Mouse (Mus musculus) Patski (cell line): ENCODE measurements around the gene Xylb. TPM values are rescaled to one million over a fixed set of nuclear protein-coding genes. Genes with fewer than 3 reads are reported as not detected.
A peak's percentile ranks its signal among the peaks of the same experiment; 100 is the strongest.

ENCODE experiments used
- ATAC-seq: fragments of 100-300 bp; one replicate; pipeline ENCODE4 v1.8.0; 2021
- CTCF ChIA-PET: fragments of 350-600 bp; sonication (Branson Sonifier 250); formaldehyde crosslinking; loops from one replicate; lab custom pipeline; 2022; ENCODE audit warnings: inconsistent platforms; lab: Charles Lee
- POLR2A ChIA-PET: fragments of 350-600 bp; sonication (Branson Sonifier 250); formaldehyde crosslinking; loops from one replicate; lab custom pipeline; 2022; ENCODE audit warnings: antibody characterized with exemption, inconsistent platforms; lab: Charles Lee
- DNase-seq: peaks from one replicate; pipeline ENCODE4 v3.0.0-alpha.2; 2011; ENCODE audit warnings: low read depth, low spot score
- H3K27me3 ChIP-seq: fragments of 371-371 bp; one replicate; pipeline ENCODE4 v1.5.1; 2021
- CTCF ChIP-seq: fragments of 100-300 bp; IDR thresholded peaks from one replicate; pipeline ENCODE4 v1.5.1; 2021
- in situ Hi-C: fragments of 300-500 bp; cut with MboI; formaldehyde crosslinking; loops from 3 replicates; pipeline ENCODE4 v1.11.1; 2018; ENCODE audit warnings: low pct_unique_long_range_greater_than_20kb, mixed read lengths
- polyA plus RNA-seq: library from polyadenylated mRNA; unstranded; gene quantifications from one replicate; pipeline ENCODE4 v1.2.3, GENCODE M21; 2021

The Xylb gene
- polyA plus RNA-seq, 1 experiment from 2014 or later = 5.1 TPM

DNA sequence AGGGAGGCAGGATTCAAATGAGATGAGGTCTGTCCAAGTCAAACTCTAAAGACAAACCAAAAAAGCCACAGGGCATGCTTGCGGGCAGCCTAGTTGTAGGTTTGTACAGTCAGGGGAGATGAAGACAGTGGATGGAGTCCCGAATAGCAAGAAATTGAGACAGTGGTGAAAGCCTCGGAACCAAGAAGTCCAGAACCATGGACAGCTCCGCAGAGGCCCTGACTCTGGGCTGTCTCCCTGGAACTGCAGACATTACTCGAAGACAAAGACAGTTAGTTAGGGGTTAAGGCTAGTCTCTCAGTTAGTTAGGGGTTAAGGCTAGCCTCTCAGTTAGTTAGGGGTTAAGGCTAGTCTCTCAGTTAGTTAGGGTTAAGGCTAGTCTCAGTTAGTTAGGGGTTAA is 31.8 kb downstream of the Xylb start:
- in situ Hi-C loops = no loop called here
- CTCF ChIA-PET = no interaction called here
- no peaks in the 10 kb centered on the region for H3K27me3 ChIP-seq
- POLR2A ChIA-PET = no interaction called here
- DNase-seq (no peak), ATAC-seq (no peak)
- no peak for TF ChIP-seq CTCF

DNA sequence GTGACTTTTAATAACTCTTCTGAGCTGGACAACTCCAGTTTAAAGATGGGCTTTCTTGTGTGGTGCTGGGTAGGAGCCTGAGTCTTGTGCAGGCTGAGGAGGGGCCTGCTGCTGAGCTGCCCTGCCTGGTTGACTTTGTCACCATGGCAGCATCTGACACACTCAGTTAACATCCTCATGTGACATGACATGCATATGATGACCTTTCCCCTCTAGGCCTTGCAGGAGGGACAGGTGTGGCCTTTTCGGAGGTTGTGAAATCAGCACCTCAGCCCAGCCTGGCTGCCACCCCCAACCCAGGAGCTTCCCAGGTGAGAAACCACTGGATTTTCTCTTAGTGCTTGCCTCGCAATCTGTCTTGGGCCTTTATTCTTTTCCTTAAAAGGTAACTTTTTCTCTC is 33.0 kb downstream of the Xylb start:
- ATAC-seq (no peak), DNase-seq (no peak)
- ChIA-PET POLR2A (no interaction called here), CTCF (interaction anchor here (0.8 kb wide), 1 partner anchor 29 kb away, joined by 3 read pairs; no protein-coding TSS in a partner anchor)
- no peaks in the 10 kb centered on the region for H3K27me3 ChIP-seq
- no peak for TF ChIP-seq CTCF
- in situ Hi-C loops = no loop called here

DNA sequence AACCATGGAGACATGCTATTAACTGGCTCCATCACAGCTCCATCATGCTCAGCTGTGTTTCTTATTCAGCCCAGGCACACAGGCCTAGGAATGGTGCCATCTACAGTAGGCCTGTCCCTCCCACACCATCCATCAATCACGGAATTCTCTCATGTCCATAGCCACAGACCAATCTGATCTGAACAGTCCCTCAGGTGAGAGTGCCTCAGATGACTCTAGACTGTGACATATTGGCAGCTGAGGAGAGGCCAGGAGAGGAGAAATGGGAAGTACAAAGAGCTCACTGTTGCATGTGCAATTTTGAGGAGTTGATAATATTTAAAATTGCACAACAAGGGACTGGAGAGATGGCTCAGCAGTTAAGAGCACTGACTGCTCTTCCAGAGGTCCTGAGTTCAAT is 37.6 kb downstream of the Xylb start:
- H3K27me3 ChIP-seq = no peaks in the 10 kb centered on the region
- ATAC-seq = no peak
- no peak for TF ChIP-seq CTCF
- CTCF ChIA-PET = interaction anchor here (1.3 kb wide), 1 partner anchor 12 kb away, joined by 3 read pairs; no protein-coding TSS in a partner anchor
- in situ Hi-C loops = no loop called here
- POLR2A ChIA-PET = no interaction called here
- DNase-seq = no peak

DNA sequence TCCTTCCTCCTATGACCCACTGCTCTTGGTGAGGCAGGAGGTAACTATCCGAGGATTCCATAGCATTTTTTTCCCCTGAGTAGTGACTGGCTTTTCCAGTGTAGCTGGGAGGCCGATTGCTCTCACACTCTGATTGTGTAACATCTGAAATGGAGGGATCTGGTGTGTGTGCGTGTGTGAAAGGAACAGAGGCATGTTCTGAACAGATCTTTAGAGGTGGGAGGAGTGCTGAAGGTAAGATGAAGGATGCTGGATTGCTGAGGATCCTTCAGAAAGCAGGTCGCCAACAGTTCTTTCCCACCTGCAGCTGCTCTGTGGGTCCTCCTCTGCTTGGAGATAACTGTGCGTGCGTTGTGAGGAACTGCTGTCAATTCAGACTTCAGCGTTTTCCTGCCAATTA is 44.2 kb downstream of the Xylb start:
- in situ Hi-C loops = loop anchor here (5.0 kb wide), 1 partner anchor 39 kb away; no protein-coding TSS in a partner anchor
- TF ChIP-seq CTCF = no peak
- H3K27me3 ChIP-seq = no peaks in the 10 kb centered on the region
- DNase-seq (no peak), ATAC-seq (peak; percentile 32)
- ChIA-PET CTCF (interaction anchor here (1.0 kb wide), 1 partner anchor 43 kb away, joined by 4 read pairs; the partner anchor contains the start of gene Exog), POLR2A (no interaction called here)

DNA sequence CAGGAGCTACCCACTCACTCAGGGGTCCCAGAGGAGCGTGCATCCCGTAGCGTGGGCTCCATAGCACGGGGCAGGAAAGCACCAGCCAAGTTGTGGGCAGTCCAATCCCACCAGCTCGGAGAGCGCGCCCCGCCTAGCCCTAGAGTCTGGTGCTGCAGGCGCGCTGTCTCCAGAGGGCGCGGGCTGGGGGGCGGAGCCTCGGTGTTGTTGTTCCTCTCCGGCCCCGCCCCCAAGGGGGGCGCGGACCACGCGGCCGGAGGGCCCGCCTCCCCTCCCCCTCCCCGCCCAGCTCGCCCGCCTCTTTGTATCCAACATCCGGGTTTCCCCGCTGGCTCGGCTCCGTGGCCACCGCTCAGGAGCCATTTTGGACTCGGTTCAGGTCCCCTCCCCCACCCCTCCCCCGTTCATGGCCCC is 44.6 kb downstream of the Xylb start, which contains the start of gene Acvr2b:
Gene Acvr2b, plus strand, starts transcription at position 318 of the 414 bp plus-strand sequence.
- in situ Hi-C loops = loop anchor here (5.0 kb wide), 1 partner anchor 40 kb away; no protein-coding TSS in a partner anchor
- POLR2A ChIA-PET = no interaction called here
- no peak for TF ChIP-seq CTCF
- H3K27me3 ChIP-seq = no peaks in the 10 kb centered on the region
- DNase-seq = peak; percentile 55
- CTCF ChIA-PET = interaction anchor here (1.0 kb wide), 1 partner anchor 43 kb away, joined by 4 read pairs; the partner anchor contains the start of gene Exog
- ATAC-seq = peak; percentile 92

DNA sequence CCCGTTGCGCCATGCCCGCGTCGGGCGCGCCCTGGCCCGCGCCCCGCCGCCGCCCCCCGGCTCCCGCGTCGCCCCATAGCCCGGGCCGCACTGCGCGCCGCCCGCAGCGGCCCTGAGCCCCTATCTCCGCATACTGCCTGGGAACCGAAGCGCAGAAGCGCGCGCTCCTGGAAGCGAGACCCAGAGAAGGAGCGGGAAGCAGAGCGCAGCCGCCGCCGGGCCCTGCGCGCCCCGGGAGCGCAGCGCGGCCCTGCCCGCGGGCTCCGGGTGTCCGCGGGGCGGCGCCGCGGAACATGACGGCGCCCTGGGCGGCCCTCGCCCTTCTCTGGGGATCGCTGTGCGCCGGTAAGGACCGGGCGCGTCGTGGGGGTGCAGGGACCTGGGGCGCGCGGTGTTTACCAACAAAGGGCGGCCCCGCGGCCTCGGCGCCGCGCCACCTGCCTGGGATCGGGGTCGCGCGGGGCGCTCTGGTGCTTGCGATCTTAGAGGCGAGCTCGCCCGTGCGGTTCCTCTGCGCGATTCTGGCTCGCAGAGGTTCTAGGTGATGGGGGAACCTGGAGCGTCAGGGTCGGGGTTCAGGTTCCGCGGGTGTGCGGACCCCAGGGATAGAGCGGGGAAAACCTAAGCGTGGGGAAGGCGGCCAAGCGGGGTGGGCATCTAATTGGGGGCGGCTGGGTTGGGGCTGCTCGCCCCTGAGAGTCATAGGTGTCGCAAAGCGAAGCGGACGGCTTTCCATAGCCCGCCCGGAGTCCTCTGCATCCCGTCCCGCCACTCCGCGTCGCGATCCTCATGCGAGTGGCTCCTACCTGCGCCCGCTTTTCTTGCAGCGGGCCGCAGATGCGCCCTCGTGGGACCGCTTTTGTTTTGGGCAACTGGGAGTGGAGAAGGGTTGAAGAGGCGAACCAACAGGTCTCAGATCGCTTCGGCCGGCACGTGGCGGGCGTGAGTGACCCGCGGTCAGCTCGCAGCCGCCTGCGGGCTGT is 45.4 kb downstream of the Xylb start:
- POLR2A ChIA-PET = no interaction called here
- in situ Hi-C loops = loop anchor here (5.0 kb wide), 1 partner anchor 40 kb away; no protein-coding TSS in a partner anchor
- H3K27me3 ChIP-seq = no peaks in the 10 kb centered on the region
- DNase-seq (no peak), ATAC-seq (peak; percentile 33)
- CTCF ChIA-PET = interaction anchor here (1.0 kb wide), 1 partner anchor 42 kb away, joined by 4 read pairs; the partner anchor contains the start of gene Exog
- no peak for TF ChIP-seq CTCF

DNA sequence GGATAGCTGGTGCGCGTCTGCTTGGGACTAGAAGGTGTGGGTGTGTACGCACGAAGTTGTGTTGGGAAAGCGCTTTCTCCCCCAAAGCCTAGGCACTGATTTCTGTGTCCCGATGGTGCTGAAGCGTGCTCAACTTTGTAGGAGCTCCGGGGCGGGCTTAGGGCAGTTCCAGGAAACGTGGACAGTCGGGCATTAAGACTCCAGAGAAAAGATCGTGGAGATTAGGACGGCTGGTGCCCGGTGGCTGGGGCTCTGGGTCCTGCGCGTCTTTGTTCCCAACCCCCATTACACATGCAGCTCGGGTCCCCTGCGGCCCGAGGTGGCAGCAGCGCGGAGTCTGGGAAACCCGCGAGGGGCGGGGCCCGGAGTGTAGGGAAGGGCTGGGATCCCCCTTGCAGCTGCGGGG is 46.1 kb downstream of the Xylb start:
- no peak for TF ChIP-seq CTCF
- ATAC-seq = peak; percentile 1
- ChIA-PET CTCF (no interaction called here), POLR2A (no interaction called here)
- no peak for DNase-seq
- no peaks in the 10 kb centered on the region for H3K27me3 ChIP-seq
- in situ Hi-C loops = loop anchor here (5.0 kb wide), 1 partner anchor 41 kb away; no protein-coding TSS in a partner anchor

DNA sequence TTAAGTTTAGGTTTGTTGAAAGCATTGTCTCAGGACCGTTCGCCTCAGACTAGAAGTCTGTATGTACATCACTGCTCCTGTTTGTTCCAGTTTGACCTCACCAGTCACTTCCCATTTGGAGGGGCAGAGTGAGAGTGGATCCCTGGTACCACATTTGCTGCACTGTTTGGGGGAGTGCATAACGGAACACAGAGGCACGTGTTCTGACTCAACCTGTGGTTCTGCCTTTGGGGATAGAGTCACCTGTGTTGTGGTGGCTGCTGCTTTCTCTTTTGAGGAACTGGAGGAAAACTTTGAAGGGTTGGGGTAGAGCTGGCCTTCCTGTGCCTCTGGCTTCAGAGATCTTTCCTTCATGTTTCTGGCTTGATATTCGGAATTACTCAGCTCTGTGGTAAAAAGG is 46.9 kb downstream of the Xylb start:
- no peaks in the 10 kb centered on the region for H3K27me3 ChIP-seq
- DNase-seq = no peak
- ATAC-seq = no peak
- CTCF ChIA-PET = no interaction called here
- TF ChIP-seq CTCF = no peak
- POLR2A ChIA-PET = no interaction called here
- in situ Hi-C loops = loop anchor here (5.0 kb wide), 1 partner anchor 42 kb away; no protein-coding TSS in a partner anchor

DNA sequence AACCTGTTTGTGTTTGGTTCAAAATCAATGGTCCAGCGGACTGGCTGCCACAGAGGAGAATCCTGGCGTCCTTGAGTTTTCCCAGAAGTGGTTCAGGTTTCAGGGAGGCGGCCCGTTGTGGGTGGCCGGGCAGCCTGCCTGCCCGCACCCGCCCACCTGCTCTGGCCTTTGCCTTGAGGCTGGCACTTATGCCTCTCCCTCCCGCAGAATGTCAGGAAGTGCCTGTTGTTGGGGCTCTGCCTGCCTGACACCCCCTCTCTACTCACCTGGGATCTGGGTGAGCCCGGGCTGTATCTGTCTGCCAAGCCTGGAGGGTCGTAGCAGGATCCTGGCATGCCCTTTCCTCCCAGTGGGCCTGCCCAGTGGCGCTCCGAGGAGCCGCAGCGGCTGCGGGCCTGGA is 50.7 kb downstream of the Xylb start:
- DNase-seq (no peak), ATAC-seq (no peak)
- ChIA-PET POLR2A (no interaction called here), CTCF (interaction anchor here (1.1 kb wide), 1 partner anchor 8 kb away, joined by 5 read pairs; no protein-coding TSS in a partner anchor)
- in situ Hi-C loops = no loop called here
- no peak for TF ChIP-seq CTCF
- no peaks in the 10 kb centered on the region for H3K27me3 ChIP-seq

DNA sequence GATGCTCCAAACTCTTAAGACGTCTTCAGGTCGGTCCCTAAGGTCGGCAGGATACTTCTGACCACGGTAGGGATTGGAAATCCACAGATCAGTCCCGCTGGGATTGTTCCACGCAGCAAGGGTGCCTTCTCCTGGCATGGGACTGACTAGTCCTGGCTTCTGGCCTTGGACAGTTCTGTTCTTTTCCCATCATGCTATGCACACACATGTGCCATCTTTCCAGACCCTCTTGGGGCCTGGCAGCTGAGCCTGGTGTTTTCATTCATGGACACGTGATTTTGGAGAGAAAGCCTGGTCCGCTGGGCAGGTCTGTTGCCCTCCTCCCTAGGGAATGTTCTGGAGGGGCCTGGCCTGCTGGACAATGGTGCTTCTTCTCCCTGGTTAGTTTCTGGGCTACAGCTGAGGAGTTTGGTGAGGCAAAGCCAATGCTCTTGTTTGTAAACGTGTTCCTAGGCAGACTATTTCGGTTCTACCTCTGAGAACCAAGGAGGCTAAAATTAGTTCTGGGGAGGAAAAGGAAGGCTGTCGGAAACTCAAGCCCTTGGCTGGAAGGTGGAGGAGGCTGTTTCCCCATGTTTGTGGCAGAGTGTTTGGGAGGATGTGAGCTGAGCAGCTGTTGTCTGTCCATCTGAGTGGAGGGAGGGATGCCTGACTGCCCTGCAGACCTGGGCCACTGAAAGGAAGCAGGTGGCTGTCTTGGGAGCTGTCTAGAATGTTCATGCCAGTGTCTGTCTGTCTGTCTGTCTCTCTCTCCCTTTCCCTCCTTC is 51.9 kb downstream of the Xylb start:
- DNase-seq (no peak), ATAC-seq (no peak)
- in situ Hi-C loops = no loop called here
- ChIA-PET CTCF (no interaction called here), POLR2A (no interaction called here)
- H3K27me3 ChIP-seq = no peaks in the 10 kb centered on the region
- TF ChIP-seq CTCF = no peak
